Mouse (Mus musculus) lung, adult 18-20 months (tissue): Measurements from ENCODE around the gene Zdhhc16.

Source experiments
- DNase-seq, 2 experiments: peaks; one replicate each; pipeline ENCODE4 v3.0.0; 2022; ENCODE audit warnings: mixed read lengths in 2 of 2

The Zdhhc16 gene

GRCm38 (mm10) chr19:41933179-41934086 lies at the start of gene Zdhhc16, which contains the start of gene Exosc1:
Gene Zdhhc16, plus strand, starts transcription at chr19:41933480.
Gene Exosc1, minus strand, starts transcription at chr19:41933423.
- peak; percentile 99 for DNase-seq

GRCm38 (mm10) chr19:41883882-41884281 lies 49.4 kb upstream of the Zdhhc16 start:
- DNase-seq = no peak

- DNase-seq = no peak
Measured at GRCm38 (mm10) chr19:41888191-41888590, 45.1 kb upstream of the Zdhhc16 start.

GRCm38 (mm10) chr19:41894959-41895358 lies 38.3 kb upstream of the Zdhhc16 start:
- no peak for DNase-seq

GRCm38 (mm10) chr19:41895460-41896318 lies 37.6 kb upstream of the Zdhhc16 start, which contains the start of gene Rrp12:
Gene Rrp12, minus strand, starts transcription at chr19:41896173.
- peak; percentile 83 to 90 for DNase-seq

- DNase-seq = no peak
Measured at GRCm38 (mm10) chr19:41896319-41896711, 37.0 kb upstream of the Zdhhc16 start.

- DNase-seq = peak in 1 of 2 experiments; percentile 23
Measured at GRCm38 (mm10) chr19:41898860-41899259, 34.4 kb upstream of the Zdhhc16 start.

- DNase-seq = no peak
Measured at GRCm38 (mm10) chr19:41900495-41901090, 32.7 kb upstream of the Zdhhc16 start.

- DNase-seq = no peak
Measured at GRCm38 (mm10) chr19:41901696-41902095, 31.6 kb upstream of the Zdhhc16 start.

- no peak for DNase-seq
Measured at GRCm38 (mm10) chr19:41902848-41903593, 30.3 kb upstream of the Zdhhc16 start.

- no peak for DNase-seq
Measured at GRCm38 (mm10) chr19:41905246-41905645, 28.0 kb upstream of the Zdhhc16 start.

GRCm38 (mm10) chr19:41906311-41907078 lies 26.8 kb upstream of the Zdhhc16 start:
- DNase-seq = no peak

GRCm38 (mm10) chr19:41907079-41907760 lies 26.1 kb upstream of the Zdhhc16 start:
- DNase-seq = no peak

GRCm38 (mm10) chr19:41908736-41909135 lies 24.5 kb upstream of the Zdhhc16 start:
- DNase-seq = no peak

- no peak for DNase-seq
Measured at GRCm38 (mm10) chr19:41910396-41910795, 22.9 kb upstream of the Zdhhc16 start.

- DNase-seq = peak; percentile 96 to 97
Measured at GRCm38 (mm10) chr19:41911178-41912073, 21.9 kb upstream of the Zdhhc16 start, which contains the start of gene Pgam1. Gene Pgam1, plus strand, starts transcription at chr19:41911923.

GRCm38 (mm10) chr19:41912121-41913080 lies 20.9 kb upstream of the Zdhhc16 start:
- DNase-seq = peak; percentile 41 to 46
